Mouse (Mus musculus): ENCODE results near the gene Raet1e. TPM values are rescaled to one million over a fixed set of nuclear protein-coding genes. Genes with fewer than 3 reads are reported as not detected.
A peak's percentile ranks its signal among the peaks of the same experiment; 100 is the strongest.
"Not testable (repeated sequence)": the region's sequence is repeated elsewhere in the genome, so short reads cannot be mapped to it uniquely, and the experiment has no call there.

The Raet1e gene
- polyA plus RNA-seq, 1 experiment from 2014 or later: 5.3 TPM

DNA sequence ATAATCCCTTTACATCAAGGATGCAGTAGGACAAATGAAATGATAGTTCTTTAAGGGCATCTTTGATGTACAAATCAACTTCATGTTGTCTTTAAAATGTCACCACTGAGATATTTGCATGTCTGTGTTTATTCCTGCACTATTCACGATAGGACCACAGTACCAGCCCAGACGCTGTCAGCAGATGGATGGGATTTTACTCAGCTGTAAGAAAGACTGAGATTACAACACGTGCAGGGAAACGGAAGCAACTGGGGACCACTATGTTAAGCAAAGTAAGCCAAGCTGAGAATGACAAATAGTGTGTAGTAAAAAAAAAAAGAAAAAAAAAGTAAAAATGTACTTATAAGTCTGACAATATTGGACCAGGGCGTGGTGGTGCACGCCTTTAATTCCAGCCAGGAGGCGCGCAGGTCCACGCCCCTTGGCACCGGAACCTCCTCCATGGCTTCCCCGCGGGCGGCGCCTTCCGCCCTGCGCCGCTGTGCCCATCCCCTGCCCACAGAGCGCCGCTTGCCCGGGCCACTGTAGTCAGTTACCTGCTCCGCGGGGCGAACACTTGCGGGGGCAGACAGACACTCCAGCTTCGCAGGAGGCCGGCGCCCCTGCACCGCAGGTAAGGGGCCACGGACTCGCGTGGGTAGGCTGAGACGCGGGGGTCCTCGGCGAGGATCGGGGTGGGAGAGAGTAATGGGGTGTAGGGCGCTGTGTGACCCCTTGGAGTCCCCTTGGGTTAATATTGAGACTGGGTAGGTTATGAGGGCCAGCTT is 114.7 kb downstream of the Raet1e start:
- H3K27ac ChIP-seq (replicated peaks); H3K36me3 ChIP-seq (ENCODE audit: control insufficient read depth, insufficient read depth, low read length); H3K9me3 ChIP-seq (ENCODE audit: control insufficient read depth, low read length); H3K9ac ChIP-seq (ENCODE audit: low read length); H3K27me3 ChIP-seq (ENCODE audit: control insufficient read depth, insufficient read depth, low read length); H3K4me1 ChIP-seq (replicated peaks; ENCODE audit: control insufficient read depth, insufficient read depth): not testable (repeated sequence)
- 2% methylated on average over 31 of the region's 37 CpGs for whole genome bisulfite sequencing
- ATAC-seq (ENCODE audit: low FRiP score, low TSS enrichment) (peak; percentile 84), DNase-seq (ENCODE audit: low spot score) (peak; percentile 74)
- TF ChIP-seq CTCF (IDR thresholded peaks at IDR 0.05; ENCODE audit: low read depth): peak; percentile 17; the same call in 1 of the 2 replicates
- H3K4me3 ChIP-seq (ENCODE audit: low read depth, low read length): peak overlapping the region; percentile 43
- H3K4me2 ChIP-seq (replicated peaks; ENCODE audit: low read depth): peak overlapping the region; percentile 66

DNA sequence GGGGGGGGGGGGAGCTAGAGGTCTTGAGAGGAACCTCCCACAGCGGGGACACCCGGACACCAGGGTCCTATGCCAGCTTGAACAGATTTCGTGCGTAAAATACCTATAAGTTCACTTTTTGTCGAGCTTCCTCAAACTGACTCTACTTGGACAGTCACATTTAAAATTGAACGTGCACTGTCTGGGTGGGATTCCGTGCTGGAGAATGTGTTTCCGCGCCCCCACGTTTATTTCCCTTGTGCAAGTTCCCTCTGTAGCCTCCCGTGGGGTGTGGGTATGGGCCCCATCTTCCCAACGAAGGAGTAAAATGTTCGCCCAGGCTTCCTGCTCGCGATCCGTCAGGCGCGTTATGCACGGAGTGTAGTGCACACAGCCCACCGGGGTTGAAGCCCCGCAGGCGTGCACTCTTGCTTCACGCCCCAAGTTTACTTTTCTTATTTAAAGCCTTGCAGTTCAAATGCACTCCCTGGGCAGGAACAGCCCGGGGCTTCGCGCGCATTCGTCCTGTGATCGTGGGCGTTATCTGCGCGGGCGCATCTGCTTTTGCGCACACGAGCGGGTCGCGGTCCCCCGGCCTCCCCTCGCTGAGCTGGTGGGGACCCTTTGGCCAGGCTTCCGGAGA is 115.4 kb downstream of the Raet1e start:
- H3K36me3 ChIP-seq (ENCODE audit: control insufficient read depth, insufficient read depth, low read length): no peaks in the 10 kb centered on the region
- no peaks in the 10 kb centered on the region for H3K4me1 ChIP-seq (replicated peaks; ENCODE audit: control insufficient read depth, insufficient read depth)
- no peak overlapping the region for H3K27ac ChIP-seq (replicated peaks)
- ATAC-seq (ENCODE audit: low FRiP score, low TSS enrichment) (no peak), DNase-seq (ENCODE audit: low spot score) (peak; percentile 20)
- H3K27me3 ChIP-seq (ENCODE audit: control insufficient read depth, insufficient read depth, low read length): no peaks in the 10 kb centered on the region
- WGBS: under 1% methylated on average over 41 of the region's 41 CpGs
- peak overlapping the region; percentile 66 for H3K4me2 ChIP-seq (replicated peaks; ENCODE audit: low read depth)
- TF ChIP-seq EP300 (optimal IDR thresholded peaks at IDR 0.05) (no peak), CTCF (IDR thresholded peaks at IDR 0.05; ENCODE audit: low read depth) (no peak)
- no peak overlapping the region for H3K9ac ChIP-seq (ENCODE audit: low read length)
- no peaks in the 10 kb centered on the region for H3K9me3 ChIP-seq (ENCODE audit: control insufficient read depth, low read length)
- peak overlapping the region; percentile 43 for H3K4me3 ChIP-seq (ENCODE audit: low read depth, low read length)

DNA sequence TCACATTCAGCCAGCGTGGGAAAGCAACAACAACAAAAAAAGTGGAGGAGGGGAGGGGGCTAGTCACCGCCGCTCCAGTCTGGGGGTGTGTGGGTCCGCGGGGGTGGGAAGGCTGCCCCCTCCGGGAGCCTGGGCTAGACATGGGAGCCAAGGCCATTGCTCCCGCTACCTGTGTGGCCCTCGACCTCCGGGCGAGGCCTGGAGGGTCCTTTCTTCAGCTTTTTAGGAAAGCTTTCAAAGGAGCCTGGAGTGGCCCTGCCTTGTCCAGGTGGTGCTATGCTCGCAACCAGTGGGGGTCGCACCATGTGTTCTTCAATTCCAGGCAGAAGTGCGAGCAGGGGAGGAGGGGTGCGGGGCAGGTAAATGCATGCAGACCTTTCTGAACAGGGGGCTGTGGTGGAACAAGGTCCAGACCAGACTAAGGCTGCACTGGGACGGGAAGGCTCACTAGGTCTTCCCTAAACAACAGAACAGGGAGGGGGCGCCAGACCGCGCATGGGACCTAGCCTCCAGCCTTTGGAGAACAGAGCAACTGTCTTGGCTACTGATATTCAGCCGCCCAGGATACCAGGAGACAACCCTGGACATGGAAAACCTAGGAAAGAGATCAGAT is 116.2 kb downstream of the Raet1e start:
- no peak for DNase-seq (ENCODE audit: low spot score)
- Histone ChIP-seq H3K4me1 (replicated peaks; ENCODE audit: control insufficient read depth, insufficient read depth) (no peaks in the 10 kb centered on the region), H3K27ac (replicated peaks) (no peak overlapping the region), H3K9me3 (ENCODE audit: control insufficient read depth, low read length) (no peaks in the 10 kb centered on the region), H3K27me3 (ENCODE audit: control insufficient read depth, insufficient read depth, low read length) (no peaks in the 10 kb centered on the region), H3K9ac (ENCODE audit: low read length) (no peak overlapping the region), H3K4me2 (replicated peaks; ENCODE audit: low read depth) (peak overlapping the region; percentile 66), H3K36me3 (ENCODE audit: control insufficient read depth, insufficient read depth, low read length) (no peaks in the 10 kb centered on the region), H3K4me3 (ENCODE audit: low read depth, low read length) (peak overlapping the region; percentile 43; the same call in 1 of the 2 replicates)
- TF ChIP-seq CTCF (IDR thresholded peaks at IDR 0.05; ENCODE audit: low read depth): 0 out of 2 replicates have a peak, but pooled peaks have one; percentile 6
- no peak for TF ChIP-seq EP300 (optimal IDR thresholded peaks at IDR 0.05)
- ATAC-seq (ENCODE audit: low FRiP score, low TSS enrichment): 0 out of 2 replicates have a peak, but pooled peaks have one; percentile 18
- 14% methylated on average over 19 of the region's 19 CpGs for WGBS

DNA sequence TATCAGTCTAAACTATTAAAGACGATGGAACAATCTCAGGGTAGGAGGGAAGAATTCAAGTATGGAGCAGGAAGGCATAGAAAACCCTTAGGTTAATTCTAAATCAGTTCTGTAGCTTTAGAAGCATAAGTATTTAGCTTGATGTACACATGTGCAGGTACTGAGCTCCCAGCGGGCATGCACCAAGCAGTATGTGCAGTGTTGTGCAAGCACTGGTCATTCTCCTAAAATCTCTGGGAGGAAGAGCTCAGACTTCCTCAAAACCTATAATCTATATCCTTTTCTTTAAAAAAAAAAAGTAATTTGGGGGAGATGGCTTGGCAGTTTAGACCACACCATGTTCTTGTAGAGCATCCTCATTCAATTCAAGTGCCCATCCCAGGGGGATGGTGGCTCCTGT is 120.1 kb downstream of the Raet1e start:
- not testable (repeated sequence) for H3K4me2 ChIP-seq (replicated peaks; ENCODE audit: low read depth); H3K27me3 ChIP-seq (ENCODE audit: control insufficient read depth, insufficient read depth, low read length); H3K9me3 ChIP-seq (ENCODE audit: control insufficient read depth, low read length); H3K4me1 ChIP-seq (replicated peaks; ENCODE audit: control insufficient read depth, insufficient read depth); H3K4me3 ChIP-seq (ENCODE audit: low read depth, low read length); H3K9ac ChIP-seq (ENCODE audit: low read length); H3K27ac ChIP-seq (replicated peaks); ATAC-seq (ENCODE audit: low FRiP score, low TSS enrichment); DNase-seq (ENCODE audit: low spot score); H3K36me3 ChIP-seq (ENCODE audit: control insufficient read depth, insufficient read depth, low read length)
- WGBS: 88% methylated on average over 2 of the region's 2 CpGs

DNA sequence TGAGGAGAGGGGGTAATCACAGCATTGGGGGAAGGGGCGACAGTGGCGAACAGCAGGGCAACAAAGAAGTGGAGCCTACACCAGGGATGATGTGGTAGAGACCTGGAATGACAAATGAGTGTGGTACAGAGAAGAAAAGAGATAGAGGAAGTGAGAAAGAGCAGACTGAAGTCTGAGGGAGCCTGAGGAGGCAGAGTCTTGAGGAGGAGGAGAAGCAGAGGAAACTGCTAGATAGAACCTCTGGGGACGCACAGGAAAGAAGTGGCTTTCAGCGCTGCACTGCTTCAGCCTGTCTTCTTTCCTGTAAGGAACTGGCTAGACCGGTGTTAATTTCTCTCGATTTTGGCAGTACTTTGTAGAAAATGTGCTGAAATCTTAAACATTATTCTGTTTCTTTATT is 124.4 kb downstream of the Raet1e start:
- Histone ChIP-seq H3K27me3 (ENCODE audit: control insufficient read depth, insufficient read depth, low read length) (no peaks in the 10 kb centered on the region), H3K36me3 (ENCODE audit: control insufficient read depth, insufficient read depth, low read length) (no peaks in the 10 kb centered on the region), H3K9ac (ENCODE audit: low read length) (no peak overlapping the region), H3K4me3 (ENCODE audit: low read depth, low read length) (no peak overlapping the region), H3K4me1 (replicated peaks; ENCODE audit: control insufficient read depth, insufficient read depth) (no peaks in the 10 kb centered on the region), H3K9me3 (ENCODE audit: control insufficient read depth, low read length) (no peaks in the 10 kb centered on the region), H3K4me2 (replicated peaks; ENCODE audit: low read depth) (no peak overlapping the region), H3K27ac (replicated peaks) (no peak overlapping the region)
- DNase-seq (ENCODE audit: low spot score) (no peak), ATAC-seq (ENCODE audit: low FRiP score, low TSS enrichment) (no peak)
- 49% methylated on average over 6 of the region's 6 CpGs for WGBS
- TF ChIP-seq EP300 (optimal IDR thresholded peaks at IDR 0.05) (no peak), CTCF (IDR thresholded peaks at IDR 0.05; ENCODE audit: low read depth) (no peak)

DNA sequence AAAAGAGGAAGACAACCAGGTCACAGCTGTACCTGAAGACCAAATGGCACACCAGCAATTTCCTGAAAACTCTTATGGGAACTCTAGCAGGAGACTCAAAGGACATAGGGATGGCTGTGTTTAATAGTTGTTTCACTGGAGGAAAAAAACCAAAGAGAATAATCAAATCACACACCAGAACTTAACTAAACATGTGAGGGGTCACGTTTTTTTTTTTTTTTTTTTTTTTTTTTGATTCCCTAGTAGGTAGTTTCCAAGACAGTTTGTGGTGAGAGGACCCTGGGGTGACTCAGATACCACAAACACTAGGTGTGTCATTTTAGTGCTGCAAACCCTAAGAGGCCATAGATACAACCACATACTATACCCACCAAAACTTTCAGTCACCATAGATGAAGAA is 137.3 kb downstream of the Raet1e start:
- Histone ChIP-seq H3K27ac (replicated peaks) (no peak overlapping the region), H3K4me1 (replicated peaks; ENCODE audit: control insufficient read depth, insufficient read depth) (no peaks in the 10 kb centered on the region), H3K9ac (ENCODE audit: low read length) (no peak overlapping the region), H3K36me3 (ENCODE audit: control insufficient read depth, insufficient read depth, low read length) (no peaks in the 10 kb centered on the region), H3K4me3 (ENCODE audit: low read depth, low read length) (no peak overlapping the region), H3K9me3 (ENCODE audit: control insufficient read depth, low read length) (no peaks in the 10 kb centered on the region), H3K4me2 (replicated peaks; ENCODE audit: low read depth) (no peak overlapping the region), H3K27me3 (ENCODE audit: control insufficient read depth, insufficient read depth, low read length) (no peaks in the 10 kb centered on the region)
- no peak for DNase-seq (ENCODE audit: low spot score)
- TF ChIP-seq EP300 (optimal IDR thresholded peaks at IDR 0.05) (no peak), CTCF (IDR thresholded peaks at IDR 0.05; ENCODE audit: low read depth) (no peak)
- 33% methylated on average over 1 of the region's 1 CpGs for WGBS
- ATAC-seq (ENCODE audit: low FRiP score, low TSS enrichment): no peak

Measured in stomach, postnatal 0 days (tissue).